Mouse (Mus musculus) hindbrain, embryonic 16.5 days (tissue): ENCODE results near the gene Myocos. TPM values are rescaled to one million over a fixed set of nuclear protein-coding genes. Genes with fewer than 3 reads are reported as not detected.
A peak's percentile ranks its signal among the peaks of the same experiment; 100 is the strongest.
"Not testable (repeated sequence)": the region's sequence is repeated elsewhere in the genome, so short reads cannot be mapped to it uniquely, and the experiment has no call there.

Source experiments
- ATAC-seq: fragments of 200-750 bp; cut with Nextera tagmentation; 2 replicates; pipeline ENCODE4 v1.8.0; 2017; ENCODE audit warnings: moderate TSS enrichment, moderate library complexity
- H3K27ac ChIP-seq: fragments of 300-500 bp; sonication (generic); 2 replicates; pipeline ENCODE4 v1.5.1; 2014; ENCODE audit warnings: low read depth, mild to moderate bottlenecking, control low read depth, low read length, moderate library complexity
- H3K27me3 ChIP-seq: fragments of 300-500 bp; sonication (generic); replicated peaks from 2 replicates; pipeline ENCODE4 v1.6.1; 2014; ENCODE audit warnings: low read length; ENCODE audit not compliant: control insufficient read depth, insufficient read depth
- H3K36me3 ChIP-seq: fragments of 300-500 bp; sonication (generic); 2 replicates; pipeline ENCODE4 v1.6.1; 2014; ENCODE audit warnings: mild to moderate bottlenecking, low read length, moderate library complexity, mixed read lengths; ENCODE audit not compliant: control insufficient read depth, insufficient read depth
- H3K4me1 ChIP-seq: fragments of 300-500 bp; sonication (generic); 2 replicates; pipeline ENCODE4 v1.6.1; 2014; ENCODE audit warnings: low read depth, low read length; ENCODE audit not compliant: control insufficient read depth, insufficient read depth
- H3K4me2 ChIP-seq: fragments of 300-500 bp; sonication (generic); 2 replicates; pipeline ENCODE4 v1.6.1; 2014; ENCODE audit warnings: mild to moderate bottlenecking, low read length, control low read depth, moderate library complexity
- H3K4me3 ChIP-seq: fragments of 300-500 bp; sonication (generic); 2 replicates; pipeline ENCODE4 v1.5.1; 2014; ENCODE audit warnings: mild to moderate bottlenecking, low read length, control low read depth, moderate library complexity
- H3K9ac ChIP-seq: fragments of 300-500 bp; sonication (generic); 2 replicates; pipeline ENCODE4 v1.6.1; 2014; ENCODE audit warnings: low read depth, mild to moderate bottlenecking, control low read depth, low read length, moderate library complexity
- H3K9me3 ChIP-seq: fragments of 300-500 bp; sonication (generic); 2 replicates; pipeline ENCODE4 v1.6.1; 2014; ENCODE audit warnings: mild to moderate bottlenecking, low read length, moderate library complexity; ENCODE audit not compliant: control insufficient read depth
- WGBS: fragments of 180-500 bp; shearing (Covaris S2); extraction: QIAGEN DNeasy Blood & Tissue Kit; methylation state at CpG from one replicate; pipeline ENCODE4 v1.1.7; 2014; 5-methylcytosine and 5-hydroxymethylcytosine counted together
- polyA plus RNA-seq: library from polyadenylated mRNA; unstranded; fragments of >200 nt; fragmentation: Nextera tagmentation; extraction: Ambion mirVana; gene quantifications from 2 replicates; pipeline ENCODE4 v1.2.1, GENCODE M21; 2015

Gene Myocos
- polyA plus RNA-seq, 1 experiment from 2014 or later = not detected

- H3K9ac ChIP-seq = no peak overlapping the region
- no peak overlapping the region for H3K4me3 ChIP-seq
- no peak for ATAC-seq
- no peaks in the 10 kb centered on the region for H3K4me1 ChIP-seq
- no peaks in the 10 kb centered on the region for H3K9me3 ChIP-seq
- no peaks in the 10 kb centered on the region for H3K27me3 ChIP-seq
- H3K27ac ChIP-seq = no peak overlapping the region
- WGBS = 82% methylated on average over 10 of the region's 10 CpGs
- no peaks in the 10 kb centered on the region for H3K36me3 ChIP-seq
- no peak overlapping the region for H3K4me2 ChIP-seq
Measured at GRCm38 (mm10) chr1:162646083-162646686, 11.8 kb downstream of the Myocos start.

- Histone ChIP-seq H3K4me3 (no peak overlapping the region), H3K4me1 (no peaks in the 10 kb centered on the region), H3K27ac (no peak overlapping the region), H3K27me3 (no peaks in the 10 kb centered on the region), H3K9me3 (no peaks in the 10 kb centered on the region), H3K36me3 (no peaks in the 10 kb centered on the region), H3K9ac (no peak overlapping the region), H3K4me2 (no peak overlapping the region)
- WGBS = 50% methylated on average over 4 of the region's 4 CpGs
- ATAC-seq = peak; percentile 78
Measured at GRCm38 (mm10) chr1:162643752-162644151, 14.3 kb downstream of the Myocos start.

GRCm38 (mm10) chr1:162642591-162642990 lies 15.4 kb downstream of the Myocos start:
- 77% methylated on average over 3 of the region's 3 CpGs for WGBS
- Histone ChIP-seq H3K4me2 (no peak overlapping the region), H3K4me1 (no peaks in the 10 kb centered on the region), H3K36me3 (no peaks in the 10 kb centered on the region), H3K4me3 (no peak overlapping the region), H3K27me3 (no peaks in the 10 kb centered on the region), H3K27ac (no peak overlapping the region), H3K9me3 (no peaks in the 10 kb centered on the region), H3K9ac (no peak overlapping the region)
- ATAC-seq = no peak

- no peak for ATAC-seq
Measured at GRCm38 (mm10) chr1:162639861-162640260, 18.2 kb downstream of the Myocos start.

GRCm38 (mm10) chr1:162639051-162639750 lies 18.8 kb downstream of the Myocos start, which contains the start of gene Myoc:
TSS of gene Myoc (plus strand) at chr1:162639155.
- no peak within 1 kb of the TSS for H3K27ac ChIP-seq
- WGBS = 83% methylated on average over 10 of the region's 10 CpGs
- H3K4me1 ChIP-seq = no peaks in the 10 kb centered on the region
- no peak within 1 kb of the TSS for H3K4me2 ChIP-seq
- no peaks in the 10 kb centered on the region for H3K27me3 ChIP-seq
- no peak within 1 kb of the TSS for H3K4me3 ChIP-seq
- no peaks in the 10 kb centered on the region for H3K36me3 ChIP-seq
- no peak within 1 kb of the TSS for H3K9ac ChIP-seq
- no peak for ATAC-seq
- H3K9me3 ChIP-seq = no peaks in the 10 kb centered on the region

More at GRCm38 (mm10) chr1:162639861-162640260, 18.2 kb downstream of the Myocos start:
- no peaks in the 10 kb centered on the region for H3K4me1 ChIP-seq
- H3K4me2 ChIP-seq = no peak overlapping the region
- H3K4me3 ChIP-seq = no peak overlapping the region
- H3K9ac ChIP-seq = no peak overlapping the region
- no peaks in the 10 kb centered on the region for H3K9me3 ChIP-seq
- no peaks in the 10 kb centered on the region for H3K36me3 ChIP-seq
- no peak overlapping the region for H3K27ac ChIP-seq
- H3K27me3 ChIP-seq = no peaks in the 10 kb centered on the region
- WGBS = 72% methylated on average over 1 of the region's 1 CpGs

- no peaks in the 10 kb centered on the region for H3K36me3 ChIP-seq
- WGBS = 86% methylated on average over 4 of the region's 4 CpGs
- H3K9me3 ChIP-seq = no peaks in the 10 kb centered on the region
- H3K4me2 ChIP-seq = no peak overlapping the region
- no peaks in the 10 kb centered on the region for H3K27me3 ChIP-seq
- no peak overlapping the region for H3K9ac ChIP-seq
- no peaks in the 10 kb centered on the region for H3K4me1 ChIP-seq
- H3K27ac ChIP-seq = no peak overlapping the region
- no peak overlapping the region for H3K4me3 ChIP-seq
- no peak for ATAC-seq
Measured at GRCm38 (mm10) chr1:162638535-162638934, 19.5 kb downstream of the Myocos start.

GRCm38 (mm10) chr1:162636516-162636915 lies 21.5 kb downstream of the Myocos start:
- 70% methylated on average over 3 of the region's 3 CpGs for WGBS

GRCm38 (mm10) chr1:162635291-162635931 lies 22.6 kb downstream of the Myocos start:
- not testable (repeated sequence) for H3K27me3 ChIP-seq, H3K4me1 ChIP-seq, H3K27ac ChIP-seq, H3K36me3 ChIP-seq, H3K4me2 ChIP-seq, H3K9me3 ChIP-seq, H3K9ac ChIP-seq, ATAC-seq, H3K4me3 ChIP-seq
- WGBS = 65% methylated on average over 1 of the region's 1 CpGs

More at GRCm38 (mm10) chr1:162636516-162636915, 21.5 kb downstream of the Myocos start:
- Histone ChIP-seq H3K4me1 (no peaks in the 10 kb centered on the region), H3K4me2 (no peak overlapping the region), H3K36me3 (no peaks in the 10 kb centered on the region), H3K27me3 (no peaks in the 10 kb centered on the region), H3K9me3 (no peaks in the 10 kb centered on the region), H3K9ac (no peak overlapping the region), H3K4me3 (no peak overlapping the region), H3K27ac (no peak overlapping the region)
- ATAC-seq = no peak

- not testable (repeated sequence) for H3K4me3 ChIP-seq, ATAC-seq, H3K36me3 ChIP-seq, H3K27ac ChIP-seq, H3K9ac ChIP-seq, H3K4me2 ChIP-seq, H3K4me1 ChIP-seq, H3K27me3 ChIP-seq, H3K9me3 ChIP-seq
- 96% methylated on average over 15 of the region's 15 CpGs for WGBS
Measured at GRCm38 (mm10) chr1:162628326-162628725, 29.7 kb downstream of the Myocos start.
